Mouse (Mus musculus) midbrain, embryonic 11.5 days (tissue): ENCODE results near the gene Dytn. TPM values are rescaled to one million over a fixed set of nuclear protein-coding genes. Genes with fewer than 3 reads are reported as not detected.

Experiments
- ATAC-seq: fragments of 200-750 bp; cut with Nextera tagmentation; 2 replicates; pipeline ENCODE4 v1.8.0; 2017; ENCODE audit warnings: moderate TSS enrichment, moderate library complexity; ENCODE audit not compliant: low FRiP score
- DNase-seq: peaks from one replicate; pipeline ENCODE4 v3.0.0; 2015; ENCODE audit warnings: low spot score; ENCODE audit errors: missing footprints
- H3K27ac ChIP-seq: fragments of 300-500 bp; sonication (generic); 2 replicates; pipeline ENCODE4 v1.5.1; 2014; ENCODE audit warnings: low read depth, low read length
- H3K27me3 ChIP-seq: fragments of 300-500 bp; sonication (generic); 2 replicates; pipeline ENCODE4 v1.6.1; 2014; ENCODE audit warnings: mild to moderate bottlenecking, low read length, moderate library complexity, mixed read lengths; ENCODE audit not compliant: control insufficient read depth, insufficient read depth
- H3K36me3 ChIP-seq: fragments of 300-500 bp; sonication (generic); 2 replicates; pipeline ENCODE4 v1.6.1; 2014; ENCODE audit warnings: mild to moderate bottlenecking, low read length, moderate library complexity, mixed read lengths; ENCODE audit not compliant: control insufficient read depth, insufficient read depth
- H3K4me1 ChIP-seq: fragments of 300-500 bp; sonication (generic); 2 replicates; pipeline ENCODE4 v1.6.1; 2014; ENCODE audit warnings: low read length; ENCODE audit not compliant: control insufficient read depth, insufficient read depth
- H3K4me2 ChIP-seq: fragments of 300-500 bp; sonication (generic); 2 replicates; pipeline ENCODE4 v1.6.1; 2014; ENCODE audit warnings: mild to moderate bottlenecking, moderate library complexity
- H3K4me3 ChIP-seq: fragments of 300-500 bp; sonication (generic); 2 replicates; pipeline ENCODE4 v1.5.1; 2014; ENCODE audit warnings: low read depth, low read length
- H3K9ac ChIP-seq: fragments of 300-500 bp; sonication (generic); 2 replicates; pipeline ENCODE4 v1.6.1; 2014; ENCODE audit warnings: low read length
- H3K9me3 ChIP-seq: fragments of 300-500 bp; sonication (generic); 2 replicates; pipeline ENCODE4 v1.6.1; 2016; ENCODE audit warnings: low read length; ENCODE audit not compliant: control insufficient read depth
- WGBS: fragments of 180-500 bp; shearing (Covaris S2); extraction: QIAGEN DNeasy Blood & Tissue Kit; methylation state at CpG from one replicate; pipeline ENCODE4 v1.1.7; 2014; 5-methylcytosine and 5-hydroxymethylcytosine counted together
- polyA plus RNA-seq: library from polyadenylated mRNA; unstranded; fragments of >200 nt; fragmentation: Nextera tagmentation; extraction: Ambion mirVana; gene quantifications from 2 replicates; pipeline ENCODE4 v1.2.1, GENCODE M21; 2014

Gene Dytn
- polyA plus RNA-seq, 1 experiment from 2014 or later = not detected

- no peaks in the 10 kb centered on the region for H3K9me3 ChIP-seq
- DNase-seq (peak; percentile 94), ATAC-seq (no peak)
- 1% methylated on average over 11 of the region's 11 CpGs for WGBS
- no peak overlapping the region for H3K9ac ChIP-seq
- peak overlapping the region; percentile 24 for H3K4me2 ChIP-seq
- no peaks in the 10 kb centered on the region for H3K27me3 ChIP-seq
- no peak overlapping the region for H3K4me3 ChIP-seq
- no peak overlapping the region for H3K27ac ChIP-seq
- peaks cover 3% of the 10 kb centered on the region; the same call in 1 of the 2 replicates for H3K4me1 ChIP-seq
- H3K36me3 ChIP-seq = no peaks in the 10 kb centered on the region
Observed at GRCm38 (mm10) chr1:63614594-63614993, 72.1 kb downstream of the Dytn start.

- DNase-seq (no peak), ATAC-seq (no peak)
- Histone ChIP-seq H3K4me1 (peaks cover 3% of the 10 kb centered on the region; the same call in 1 of the 2 replicates), H3K36me3 (no peaks in the 10 kb centered on the region), H3K27ac (no peak overlapping the region), H3K9ac (no peak overlapping the region), H3K27me3 (no peaks in the 10 kb centered on the region), H3K4me2 (no peak overlapping the region), H3K9me3 (no peaks in the 10 kb centered on the region), H3K4me3 (no peak overlapping the region)
- WGBS = 91% methylated on average over 4 of the region's 4 CpGs
Observed at GRCm38 (mm10) chr1:63609613-63610012, 77.1 kb downstream of the Dytn start.

- H3K4me3 ChIP-seq = no peak overlapping the region
- ATAC-seq = no peak
- H3K27ac ChIP-seq = no peak overlapping the region
- no peaks in the 10 kb centered on the region for H3K9me3 ChIP-seq
- H3K4me2 ChIP-seq = no peak overlapping the region
- WGBS = 76% methylated on average over 3 of the region's 3 CpGs
- no peaks in the 10 kb centered on the region for H3K36me3 ChIP-seq
- H3K4me1 ChIP-seq = no peaks in the 10 kb centered on the region
- H3K9ac ChIP-seq = no peak overlapping the region
- no peak for DNase-seq
- no peaks in the 10 kb centered on the region for H3K27me3 ChIP-seq
Observed at GRCm38 (mm10) chr1:63603870-63604500, 82.7 kb downstream of the Dytn start.

- H3K27me3 ChIP-seq = no peaks in the 10 kb centered on the region
- no peaks in the 10 kb centered on the region for H3K4me1 ChIP-seq
- no peak overlapping the region for H3K9ac ChIP-seq
- ATAC-seq (no peak), DNase-seq (no peak)
- no peak overlapping the region for H3K4me3 ChIP-seq
- no peak overlapping the region for H3K4me2 ChIP-seq
- no peaks in the 10 kb centered on the region for H3K36me3 ChIP-seq
- WGBS = 70% methylated on average over 7 of the region's 7 CpGs
- no peaks in the 10 kb centered on the region for H3K9me3 ChIP-seq
- no peak overlapping the region for H3K27ac ChIP-seq
Observed at GRCm38 (mm10) chr1:63586869-63587268, 99.9 kb downstream of the Dytn start.

- ATAC-seq (no peak), DNase-seq (no peak)
- Histone ChIP-seq H3K36me3 (no peaks in the 10 kb centered on the region), H3K4me2 (no peak overlapping the region), H3K9me3 (no peaks in the 10 kb centered on the region), H3K4me1 (peaks cover 5% of the 10 kb centered on the region), H3K27me3 (no peaks in the 10 kb centered on the region), H3K9ac (no peak overlapping the region), H3K4me3 (no peak overlapping the region), H3K27ac (no peak overlapping the region)
- WGBS = 90% methylated on average over 8 of the region's 8 CpGs
Observed at GRCm38 (mm10) chr1:63579153-63579552, 107.6 kb downstream of the Dytn start.

GRCm38 (mm10) chr1:63576803-63577202, 109.9 kb downstream of the Dytn start:
- WGBS = 41% methylated on average over 5 of the region's 5 CpGs

GRCm38 (mm10) chr1:63573864-63574611, 112.7 kb downstream of the Dytn start:
- Histone ChIP-seq H3K27ac (peak overlapping the region; percentile 32), H3K27me3 (no peaks in the 10 kb centered on the region), H3K9me3 (no peaks in the 10 kb centered on the region), H3K9ac (peak overlapping the region; percentile 41), H3K4me3 (no peak overlapping the region), H3K36me3 (no peaks in the 10 kb centered on the region), H3K4me1 (peaks cover 19% of the 10 kb centered on the region), H3K4me2 (no peak overlapping the region)
- DNase-seq (peak; percentile 85), ATAC-seq (peak; percentile 69)
- WGBS = 68% methylated on average over 12 of the region's 12 CpGs

More at GRCm38 (mm10) chr1:63576803-63577202, 109.9 kb downstream of the Dytn start:
- no peaks in the 10 kb centered on the region for H3K9me3 ChIP-seq
- no peak overlapping the region for H3K27ac ChIP-seq
- no peak for ATAC-seq
- H3K27me3 ChIP-seq = no peaks in the 10 kb centered on the region
- no peak overlapping the region for H3K4me2 ChIP-seq
- H3K9ac ChIP-seq = no peak overlapping the region
- no peak overlapping the region for H3K4me3 ChIP-seq
- DNase-seq = no peak
- H3K36me3 ChIP-seq = no peaks in the 10 kb centered on the region
- H3K4me1 ChIP-seq = peaks cover 19% of the 10 kb centered on the region

- H3K27ac ChIP-seq = no peak overlapping the region
- no peaks in the 10 kb centered on the region for H3K36me3 ChIP-seq
- H3K9ac ChIP-seq = no peak overlapping the region
- H3K4me1 ChIP-seq = peaks cover 19% of the 10 kb centered on the region
- DNase-seq = peak; percentile 91
- WGBS = 35% methylated on average over 6 of the region's 6 CpGs
- peak; percentile 90 for ATAC-seq
- H3K9me3 ChIP-seq = no peaks in the 10 kb centered on the region
- no peak overlapping the region for H3K4me3 ChIP-seq
- peak overlapping the region; percentile 1; the same call in 1 of the 2 replicates for H3K4me2 ChIP-seq
- H3K27me3 ChIP-seq = no peaks in the 10 kb centered on the region
Observed at GRCm38 (mm10) chr1:63573432-63573831, 113.3 kb downstream of the Dytn start.
